Mouse (Mus musculus) layer of hippocampus, adult 2 months (tissue): Measurements from ENCODE around the gene Gramd4. TPM values are rescaled to one million over a fixed set of nuclear protein-coding genes. Genes with fewer than 3 reads are reported as not detected.
"Not testable (repeated sequence)": the region's sequence is repeated elsewhere in the genome, so short reads cannot be mapped to it uniquely, and the experiment has no call there.

Experiments used
- DNase-seq, 2 experiments: peaks; one replicate each; pipeline ENCODE4 v3.0.0; 2022; ENCODE audit warnings: low spot score in 2 of 2
- H3K27ac ChIP-seq: fragments of 200-600 bp; 2 replicates; pipeline ENCODE4 v1.8.1; 2022
- H3K4me3 ChIP-seq: fragments of 200-600 bp; 2 replicates; pipeline ENCODE4 v1.8.1; 2022; ENCODE audit warnings: mild to moderate bottlenecking
- CTCF ChIP-seq: fragments of 200-600 bp; conservative IDR thresholded peaks from 2 replicates; pipeline ENCODE4 v1.8.1; 2022; ENCODE audit warnings: antibody characterized with exemption, mild to moderate bottlenecking, moderate library complexity
- total RNA-seq, 2 experiments: library from RNA; stranded (reverse); gene quantifications; 2 replicates each; pipeline ENCODE4 v1.2.3; 2021

The Gramd4 gene
- total RNA-seq, 2 experiments from 2014 or later = 24.8 to 28.7 TPM

DNA sequence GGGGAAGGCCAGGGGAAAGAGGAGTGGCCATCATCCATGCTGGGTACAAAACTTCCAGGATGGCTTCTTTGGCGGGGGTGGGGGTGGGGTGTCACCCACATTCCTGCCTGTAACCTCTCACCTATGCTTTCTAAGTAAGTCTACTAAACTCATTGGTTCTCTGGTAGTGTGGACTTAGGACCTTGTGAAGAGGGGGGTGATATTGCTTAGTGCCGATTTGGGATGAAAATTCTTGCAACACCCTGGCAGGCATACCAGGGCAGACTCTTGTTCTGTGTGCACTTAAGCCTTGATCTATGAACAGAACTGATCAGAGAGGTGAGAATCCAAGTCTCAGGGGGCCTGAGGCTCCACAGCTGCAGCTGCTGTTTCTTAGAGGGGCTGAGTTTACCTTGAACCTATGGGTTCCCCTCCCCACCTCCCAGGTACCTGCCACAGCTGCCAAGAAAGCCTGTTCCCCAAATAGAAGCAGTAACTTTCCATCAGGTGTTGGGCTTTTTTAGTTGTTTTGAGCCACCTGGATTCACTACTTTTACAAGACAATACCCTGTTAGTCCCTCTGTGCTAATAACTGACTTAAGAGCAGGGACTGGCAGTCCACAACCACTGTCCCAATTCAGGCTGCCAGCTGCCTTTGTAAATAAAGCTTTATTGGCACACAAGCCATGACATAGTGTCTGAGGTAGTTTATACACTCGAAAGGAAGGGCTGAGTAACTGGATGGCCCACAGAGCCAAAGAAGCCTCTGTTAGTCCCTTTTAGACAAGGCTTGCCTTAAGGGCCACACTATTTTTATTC is 118.0 kb downstream of the Gramd4 start:
- H3K4me3 ChIP-seq = no peak overlapping the region
- H3K27ac ChIP-seq = no peak overlapping the region
- TF ChIP-seq CTCF = no peak
- DNase-seq = no peak

DNA sequence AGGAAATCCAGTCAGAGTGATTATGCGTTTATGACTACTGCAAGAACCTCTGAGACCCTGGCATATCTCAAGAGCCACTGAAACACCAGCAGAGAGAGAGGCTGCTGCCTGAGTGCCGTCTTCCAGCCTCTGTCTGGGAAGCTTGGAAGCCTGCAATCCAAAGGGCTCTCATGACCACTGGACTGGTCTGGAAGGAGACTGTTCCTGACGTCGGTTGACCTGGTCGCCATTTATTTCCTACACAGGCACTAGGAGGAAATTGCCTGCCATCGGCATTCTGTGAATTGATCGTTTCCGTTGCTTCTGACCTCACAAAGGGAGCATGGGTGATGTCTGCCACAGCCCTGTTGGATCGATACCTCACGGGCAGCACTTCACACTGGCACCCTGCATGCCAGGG is 118.7 kb downstream of the Gramd4 start:
- no peak for TF ChIP-seq CTCF
- no peak overlapping the region for H3K4me3 ChIP-seq
- DNase-seq = no peak
- H3K27ac ChIP-seq = no peak overlapping the region

DNA sequence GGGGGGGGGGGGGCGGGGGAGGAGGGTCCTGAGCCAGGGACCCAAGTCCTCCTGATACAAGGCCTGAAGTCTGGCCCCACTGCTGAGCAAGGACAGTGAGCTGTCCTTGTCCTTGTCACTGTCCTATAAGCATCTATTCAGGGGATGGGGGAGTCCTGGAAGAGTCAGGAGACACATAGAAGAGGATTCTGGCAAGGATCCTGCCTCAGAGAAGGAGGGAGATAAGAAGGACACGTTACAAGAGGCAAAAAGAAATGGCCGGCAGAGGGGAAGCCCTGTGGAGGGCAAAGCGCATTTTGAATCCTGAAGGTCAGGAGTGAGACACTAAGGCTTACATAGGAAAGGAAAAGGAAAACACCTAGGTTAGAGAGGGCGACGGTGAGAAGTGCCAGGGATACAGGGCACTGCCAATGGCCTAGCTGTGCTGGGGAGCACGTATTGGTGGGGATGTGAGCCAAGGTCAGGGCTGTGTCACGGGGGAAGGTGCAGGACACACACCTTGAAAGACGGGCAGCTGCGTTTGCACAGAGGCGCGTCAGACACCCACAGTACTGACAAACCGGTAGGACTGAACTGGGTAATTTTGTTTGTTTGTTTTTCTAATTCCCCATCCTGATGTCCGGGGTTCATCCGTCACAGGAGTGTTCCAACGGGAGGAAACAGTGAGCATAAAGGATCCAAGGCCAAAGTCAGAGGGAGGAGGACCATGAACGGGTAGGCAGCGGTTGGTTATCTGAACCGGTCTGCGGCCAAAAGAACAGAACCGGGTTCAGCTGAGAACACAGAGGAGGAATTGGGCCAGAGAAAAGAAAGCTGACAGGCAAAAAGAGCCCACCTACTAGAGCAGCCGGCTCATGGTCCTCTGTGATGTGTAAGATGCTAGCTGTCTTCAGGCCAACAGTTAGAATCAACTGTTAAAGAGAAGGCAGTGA is 119.5 kb downstream of the Gramd4 start:
- H3K27ac ChIP-seq = peak overlapping the region; percentile 51; the same call in 1 of the 2 replicates
- TF ChIP-seq CTCF = no peak
- H3K4me3 ChIP-seq = no peak overlapping the region
- no peak for DNase-seq

DNA sequence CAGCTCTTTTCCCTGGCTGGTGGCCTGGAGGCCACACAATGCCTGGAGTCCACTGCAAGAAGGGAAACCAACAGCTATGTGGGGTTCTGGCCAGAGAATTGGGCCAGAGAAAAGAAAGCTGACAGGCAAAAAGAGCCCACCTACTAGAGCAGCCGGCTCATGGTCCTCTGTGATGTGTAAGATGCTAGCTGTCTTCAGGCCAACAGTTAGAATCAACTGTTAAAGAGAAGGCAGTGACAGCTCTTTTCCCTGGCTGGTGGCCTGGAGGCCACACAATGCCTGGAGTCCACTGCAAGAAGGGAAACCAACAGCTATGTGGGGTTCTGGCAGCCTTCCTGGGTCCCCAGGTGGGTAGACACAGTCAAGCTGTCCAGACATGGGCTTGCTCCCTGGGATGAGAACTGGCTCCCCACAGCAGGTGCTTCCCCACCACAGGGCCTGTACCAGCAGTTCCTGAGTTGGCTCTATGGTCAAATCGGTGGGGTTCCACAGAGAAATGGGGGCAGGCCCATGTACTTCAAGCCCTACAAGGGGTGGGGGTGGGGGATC is 120.3 kb downstream of the Gramd4 start:
- DNase-seq, H3K4me3 ChIP-seq: not testable (repeated sequence)
- H3K27ac ChIP-seq = peak overlapping the region; percentile 43; the same call in 1 of the 2 replicates

DNA sequence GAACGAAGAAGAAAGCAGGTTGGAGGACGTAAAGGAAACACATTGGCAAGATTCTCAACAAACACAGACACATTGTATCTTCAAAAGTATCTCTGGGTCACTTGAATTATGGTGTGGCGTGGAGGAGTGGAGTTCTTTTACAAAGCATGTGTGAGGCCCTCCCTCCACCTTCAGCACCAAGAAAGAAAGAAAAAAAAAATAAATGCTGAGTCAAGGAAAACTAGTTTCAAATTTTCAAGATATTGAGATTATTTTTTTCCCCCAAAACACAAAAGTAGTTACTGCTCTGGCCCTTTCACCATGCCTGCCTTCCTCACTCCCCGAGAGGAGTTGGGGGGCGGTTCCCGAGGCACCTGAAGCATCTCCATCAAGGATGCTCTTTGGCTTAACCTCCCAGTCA is 121.1 kb downstream of the Gramd4 start:
- Histone ChIP-seq H3K27ac (peak overlapping the region; percentile 10; the same call in 1 of the 2 replicates), H3K4me3 (no peak overlapping the region)
- no peak for TF ChIP-seq CTCF
- DNase-seq = no peak

DNA sequence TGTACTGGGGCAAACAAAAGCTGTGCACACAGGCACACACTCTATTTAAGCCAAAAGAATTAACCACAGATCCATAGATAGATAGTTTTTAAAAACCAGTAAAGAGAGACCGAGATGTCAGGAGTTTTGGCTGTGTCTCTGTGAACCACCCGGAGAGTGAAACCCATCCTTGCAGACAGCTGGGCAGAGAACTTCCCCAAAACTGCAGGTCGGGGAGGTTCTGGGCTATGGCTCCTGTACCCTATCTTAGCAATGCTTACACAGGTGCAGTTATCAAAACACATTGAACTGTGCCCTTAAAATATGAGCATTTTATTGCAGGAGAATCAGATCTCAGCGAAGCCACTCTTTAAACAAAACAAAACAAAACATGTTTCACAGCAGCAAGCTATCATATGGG is 122.9 kb downstream of the Gramd4 start:
- no peak overlapping the region for H3K27ac ChIP-seq
- no peak overlapping the region for H3K4me3 ChIP-seq
- no peak for DNase-seq
- TF ChIP-seq CTCF = no peak

DNA sequence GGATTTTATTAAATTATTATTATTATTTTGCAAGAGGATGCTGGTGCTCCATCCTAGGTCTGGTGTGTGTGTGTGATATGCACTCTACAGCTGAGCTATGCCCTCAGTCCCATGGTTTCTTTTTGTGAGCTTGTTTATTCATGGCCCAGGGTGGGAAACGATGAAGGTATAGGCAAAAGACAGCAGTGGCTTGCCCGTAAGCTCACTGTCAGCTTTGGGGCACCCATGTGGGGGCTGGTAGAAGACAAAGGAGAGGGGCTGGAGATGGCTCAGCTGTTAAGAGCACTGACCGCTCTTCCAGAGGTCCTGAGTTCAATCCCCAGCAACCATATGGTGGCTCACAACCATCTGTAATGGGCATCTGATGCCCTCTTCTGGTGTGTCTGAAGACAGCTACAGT is 123.8 kb downstream of the Gramd4 start:
- not testable (repeated sequence) for DNase-seq, H3K4me3 ChIP-seq
- TF ChIP-seq CTCF = peak; percentile 24; the same call in 1 of the 2 replicates
- peak overlapping the region; percentile 59; the same call in 1 of the 2 replicates for H3K27ac ChIP-seq

DNA sequence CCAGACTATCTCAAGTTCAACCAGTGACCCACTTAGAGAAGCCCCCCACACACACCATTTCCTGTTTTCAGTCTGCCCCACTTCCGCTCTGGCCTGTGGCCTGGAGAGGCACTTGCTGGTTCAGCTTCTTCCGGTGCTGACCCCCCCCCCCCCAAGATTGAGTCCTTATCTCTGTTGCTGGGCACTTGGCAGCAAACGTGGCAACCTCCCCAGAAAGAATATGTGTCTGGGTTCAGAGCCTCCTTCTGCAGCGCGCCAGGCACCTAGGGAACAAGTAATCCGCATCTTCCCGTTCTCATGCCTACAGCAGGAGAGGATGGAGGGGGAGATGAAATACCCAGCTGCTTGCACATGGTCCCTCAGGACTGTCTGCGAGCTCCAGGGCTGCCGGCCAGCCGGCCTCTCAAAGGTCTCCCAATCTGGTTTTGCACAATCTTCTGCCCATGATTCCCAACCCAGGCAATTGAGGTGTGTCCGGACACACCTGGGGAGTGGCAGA is 124.5 kb downstream of the Gramd4 start:
- Histone ChIP-seq H3K4me3 (peak overlapping the region; percentile 9; the same call in 1 of the 2 replicates), H3K27ac (peak overlapping the region; percentile 98)
- no peak for DNase-seq
- no peak for TF ChIP-seq CTCF

DNA sequence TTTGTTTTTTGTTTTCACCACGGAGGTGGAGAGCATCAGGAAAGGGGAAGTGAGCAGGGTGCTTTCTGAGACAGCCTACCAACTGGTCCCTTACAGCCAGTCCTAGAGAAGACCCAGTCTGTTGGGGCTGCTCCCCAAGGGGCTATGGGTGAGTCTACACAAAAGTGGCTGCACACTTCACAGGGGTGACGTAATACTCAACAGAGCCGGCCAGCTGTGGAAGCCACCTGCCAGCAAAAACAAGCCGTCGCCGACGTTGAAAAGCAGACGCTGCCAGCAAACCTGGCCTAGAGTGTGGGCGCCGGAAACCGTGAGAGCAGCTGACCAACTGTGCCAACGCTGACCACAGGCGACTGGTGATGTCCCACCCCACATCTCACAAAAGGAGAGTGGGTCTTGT is 125.2 kb downstream of the Gramd4 start:
- DNase-seq = no peak
- Histone ChIP-seq H3K27ac (peak overlapping the region; percentile 98), H3K4me3 (peak overlapping the region; percentile 9; the same call in 1 of the 2 replicates)
- TF ChIP-seq CTCF = no peak

DNA sequence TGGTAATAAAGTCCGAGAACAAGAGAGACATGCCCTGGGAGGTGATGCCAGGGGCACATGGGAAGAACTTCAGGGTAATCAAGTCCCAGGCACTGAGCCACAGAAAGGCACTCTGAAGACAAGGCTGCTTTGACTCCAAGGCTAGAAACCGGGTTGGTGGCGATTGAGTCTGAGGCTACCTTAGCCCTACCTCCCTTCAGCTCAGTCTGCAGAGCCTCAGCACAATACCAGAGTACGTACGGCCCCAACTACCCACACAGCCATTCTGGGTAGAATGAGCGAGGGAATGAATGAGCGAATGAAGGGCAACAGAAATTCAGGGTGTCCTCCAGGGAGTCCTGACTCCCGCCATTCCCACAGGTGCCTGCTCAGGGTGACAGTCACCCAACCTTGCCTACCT is 126.0 kb downstream of the Gramd4 start:
- no peak for DNase-seq
- Histone ChIP-seq H3K27ac (peak overlapping the region; percentile 98; the same call in 1 of the 2 replicates), H3K4me3 (peak overlapping the region; percentile 90; the same call in 1 of the 2 replicates)
- no peak for TF ChIP-seq CTCF

DNA sequence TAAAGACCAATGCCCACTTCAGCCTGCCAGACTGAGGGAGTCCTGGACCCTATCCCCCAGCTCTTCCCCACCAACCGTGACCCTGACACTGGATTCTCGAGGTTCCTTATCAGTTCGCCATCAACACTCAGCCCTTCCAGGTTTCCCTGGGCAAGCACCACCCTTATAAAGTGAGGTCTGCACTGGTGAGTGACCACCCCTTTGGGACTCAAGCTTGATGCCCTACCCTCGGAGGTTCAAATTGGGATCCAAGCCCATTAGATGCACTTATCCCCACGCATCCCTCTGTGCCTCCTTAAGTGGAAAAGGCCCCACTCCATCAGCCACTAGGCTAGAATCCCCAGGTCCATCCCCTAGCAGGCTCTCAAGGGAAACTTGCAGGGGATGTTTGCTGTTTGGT is 126.6 kb downstream of the Gramd4 start:
- no peak for TF ChIP-seq CTCF

DNA sequence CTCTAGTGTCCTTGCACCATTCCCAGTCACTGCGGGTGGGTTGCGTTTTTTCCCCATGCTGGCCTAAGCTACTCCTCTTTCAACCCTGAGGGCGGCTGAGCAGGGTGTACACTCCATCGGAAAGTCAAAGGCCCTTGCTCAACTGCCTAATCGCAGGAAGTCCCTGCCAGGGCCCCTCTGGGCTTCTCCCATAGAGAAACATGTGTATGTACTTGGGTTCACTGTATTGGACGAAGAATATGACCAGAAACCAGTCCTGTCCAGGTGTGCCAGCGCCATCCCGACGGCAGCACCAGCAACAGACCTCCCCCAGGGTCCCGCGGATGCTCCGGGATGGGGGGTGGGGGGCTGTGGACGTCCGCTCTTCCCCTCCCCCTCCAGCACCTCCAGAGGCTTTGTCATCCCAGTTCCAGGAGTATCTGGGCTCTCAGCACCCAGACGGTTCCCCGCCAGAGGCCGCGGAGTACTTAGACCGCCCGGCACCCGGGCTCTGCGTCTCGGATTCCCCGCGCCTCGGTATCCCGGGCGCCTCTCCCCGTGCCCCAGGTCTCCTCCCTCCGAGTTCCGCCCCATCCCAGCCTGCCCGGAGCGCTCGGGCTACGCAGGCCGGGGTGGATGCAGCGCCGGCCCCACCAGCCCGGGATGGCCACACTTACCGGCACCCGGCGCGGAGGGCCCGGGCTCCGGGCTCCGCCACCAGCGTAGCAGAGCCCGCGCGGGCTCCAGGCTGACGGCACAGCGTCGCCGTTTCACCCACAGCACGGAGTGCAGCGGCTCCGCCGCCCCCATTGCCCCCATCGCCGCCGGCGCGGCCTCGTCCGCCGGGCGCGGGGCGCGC is 127.6 kb downstream of the Gramd4 start:
- Histone ChIP-seq H3K27ac (peak overlapping the region; percentile 98), H3K4me3 (peak overlapping the region; percentile 90)
- no peak for DNase-seq
- no peak for TF ChIP-seq CTCF

More for the DNA sequence above, 126.6 kb downstream of the Gramd4 start:
- Histone ChIP-seq H3K27ac (peak overlapping the region; percentile 98), H3K4me3 (peak overlapping the region; percentile 90; the same call in 1 of the 2 replicates)
- no peak for DNase-seq
